Mouse (Mus musculus) heart, embryonic 16.5 days (tissue): ENCODE data around the gene Hist1h1t. TPM values are rescaled to one million over a fixed set of nuclear protein-coding genes. Genes with fewer than 3 reads are reported as not detected.
A peak's percentile ranks its signal among the peaks of the same experiment; 100 is the strongest.

Experiments used
- ATAC-seq: fragments of 200-750 bp; cut with Nextera tagmentation; replicated peaks from 2 replicates; pipeline ENCODE4 v1.8.0; 2017; ENCODE audit warnings: moderate number of reproducible peaks; ENCODE audit not compliant: insufficient read depth, low FRiP score; ENCODE audit errors: extremely low read depth
- H3K27ac ChIP-seq: fragments of 300-500 bp; sonication (generic); 2 replicates; pipeline ENCODE4 v1.5.1; 2014; ENCODE audit warnings: mild to moderate bottlenecking, low read length, control low read depth, moderate library complexity
- H3K27me3 ChIP-seq: fragments of 300-500 bp; sonication (generic); 2 replicates; pipeline ENCODE4 v1.6.1; 2014; ENCODE audit warnings: low read length, mixed read lengths; ENCODE audit not compliant: control insufficient read depth, insufficient read depth
- H3K36me3 ChIP-seq: fragments of 300-500 bp; sonication (generic); 2 replicates; pipeline ENCODE4 v1.6.1; 2014; ENCODE audit not compliant: control insufficient read depth, insufficient read depth
- H3K4me1 ChIP-seq: fragments of 300-500 bp; sonication (generic); 2 replicates; pipeline ENCODE4 v1.6.1; 2014; ENCODE audit warnings: low read length, mixed read lengths; ENCODE audit not compliant: control insufficient read depth, insufficient read depth
- H3K4me2 ChIP-seq: fragments of 300-500 bp; sonication (generic); 2 replicates; pipeline ENCODE4 v1.6.1; 2014; ENCODE audit warnings: low read depth, mild to moderate bottlenecking, control low read depth, low read length
- H3K4me3 ChIP-seq: fragments of 300-500 bp; sonication (generic); 2 replicates; pipeline ENCODE4 v1.5.1; 2014; ENCODE audit warnings: mild to moderate bottlenecking, control low read depth, low read length
- H3K9ac ChIP-seq: fragments of 300-500 bp; sonication (generic); 2 replicates; pipeline ENCODE4 v1.6.1; 2014; ENCODE audit warnings: low read length, control low read depth
- H3K9me3 ChIP-seq: fragments of 300-500 bp; sonication (generic); replicated peaks from 2 replicates; pipeline ENCODE4 v1.6.1; 2016; ENCODE audit warnings: low read length; ENCODE audit not compliant: control insufficient read depth
- WGBS: fragments of 180-500 bp; shearing (Covaris S2); extraction: QIAGEN DNeasy Blood & Tissue Kit; methylation state at CpG from one replicate; pipeline ENCODE4 v1.1.7; 2014; 5-methylcytosine and 5-hydroxymethylcytosine counted together
- polyA plus RNA-seq: library from polyadenylated mRNA; unstranded; fragments of >200 nt; fragmentation: Nextera tagmentation; extraction: Ambion mirVana; gene quantifications from 2 replicates; pipeline ENCODE4 v1.2.1, GENCODE M21; 2015

Hist1h1t gene
- polyA plus RNA-seq, 1 experiment from 2014 or later, result not detected

DNA sequence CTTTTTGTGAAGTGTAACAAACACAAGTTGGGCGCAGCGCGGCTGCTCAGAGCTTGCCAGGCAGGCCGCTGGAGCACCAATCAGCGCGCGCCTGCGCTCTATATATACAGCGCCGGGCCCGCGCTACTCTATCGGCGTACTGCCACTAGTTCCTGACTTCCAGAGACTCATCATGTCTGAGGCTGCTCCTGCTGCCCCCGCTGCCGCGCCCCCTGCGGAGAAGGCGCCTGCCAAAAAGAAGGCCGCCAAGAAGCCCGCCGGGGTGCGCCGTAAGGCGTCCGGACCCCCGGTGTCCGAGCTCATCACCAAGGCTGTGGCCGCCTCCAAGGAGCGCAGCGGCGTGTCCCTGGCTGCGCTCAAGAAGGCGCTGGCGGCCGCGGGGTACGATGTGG, 43.1 kb downstream of the Hist1h1t start, which contains the start of gene Hist1h1c:
Hist1h1c (plus strand) TSS at position 132 of the 392 bp plus-strand sequence.
- H3K9me3 ChIP-seq, result no peaks in the 10 kb centered on the region
- WGBS, result under 1% methylated on average over 29 of the region's 38 CpGs
- no peaks in the 10 kb centered on the region for H3K36me3 ChIP-seq
- H3K27ac ChIP-seq, result peak within 1 kb of the TSS; percentile 99
- H3K27me3 ChIP-seq, result no peaks in the 10 kb centered on the region
- ATAC-seq, result peak; percentile 87
- H3K4me1 ChIP-seq, result peaks cover 16% of the 10 kb centered on the region
- H3K4me2 ChIP-seq, result peak within 1 kb of the TSS; percentile 95
- peak within 1 kb of the TSS; percentile 92 for H3K9ac ChIP-seq
- H3K4me3 ChIP-seq, result peak within 1 kb of the TSS; percentile 74

DNA sequence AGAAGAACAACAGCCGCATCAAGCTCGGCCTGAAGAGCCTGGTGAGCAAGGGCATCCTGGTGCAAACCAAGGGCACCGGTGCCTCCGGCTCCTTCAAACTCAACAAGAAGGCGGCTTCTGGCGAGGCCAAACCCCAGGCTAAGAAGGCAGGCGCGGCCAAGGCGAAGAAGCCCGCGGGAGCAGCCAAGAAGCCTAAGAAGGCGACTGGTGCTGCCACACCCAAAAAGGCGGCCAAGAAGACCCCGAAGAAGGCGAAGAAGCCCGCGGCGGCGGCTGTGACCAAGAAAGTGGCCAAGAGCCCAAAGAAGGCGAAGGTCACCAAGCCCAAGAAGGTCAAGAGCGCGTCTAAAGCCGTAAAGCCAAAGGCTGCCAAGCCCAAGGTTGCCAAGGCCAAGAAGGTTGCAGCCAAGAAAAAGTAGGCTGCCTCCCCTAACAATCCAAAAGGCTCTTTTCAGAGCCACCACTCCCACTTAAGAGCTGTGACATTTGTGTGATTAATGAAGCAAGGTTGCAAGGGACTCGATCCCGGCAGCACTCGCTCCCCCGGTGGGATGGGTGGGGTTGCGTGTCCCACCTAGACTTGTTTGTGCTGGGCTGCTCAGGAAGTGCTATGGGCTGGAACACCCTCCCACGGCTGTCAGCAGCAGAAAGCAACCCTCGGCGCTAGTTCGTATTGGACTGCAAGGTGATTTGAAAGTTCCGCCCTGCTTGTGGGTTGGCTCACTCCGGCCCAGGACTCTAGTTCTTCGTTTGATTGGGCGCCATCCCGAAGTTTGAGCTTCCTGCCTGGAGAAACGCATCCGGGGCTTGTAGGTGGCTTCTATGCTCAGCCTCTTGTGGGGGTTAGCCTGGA, 43.7 kb downstream of the Hist1h1t start:
- Histone ChIP-seq H3K27me3 (no peaks in the 10 kb centered on the region), H3K36me3 (no peaks in the 10 kb centered on the region), H3K4me3 (peak overlapping the region; percentile 74), H3K4me1 (peaks cover 18% of the 10 kb centered on the region), H3K27ac (peak overlapping the region; percentile 99), H3K9ac (peak overlapping the region; percentile 92), H3K9me3 (no peaks in the 10 kb centered on the region), H3K4me2 (peak overlapping the region; percentile 95)
- ATAC-seq, result peak; percentile 90
- WGBS, result 0% methylated on average over 39 of the region's 39 CpGs

DNA sequence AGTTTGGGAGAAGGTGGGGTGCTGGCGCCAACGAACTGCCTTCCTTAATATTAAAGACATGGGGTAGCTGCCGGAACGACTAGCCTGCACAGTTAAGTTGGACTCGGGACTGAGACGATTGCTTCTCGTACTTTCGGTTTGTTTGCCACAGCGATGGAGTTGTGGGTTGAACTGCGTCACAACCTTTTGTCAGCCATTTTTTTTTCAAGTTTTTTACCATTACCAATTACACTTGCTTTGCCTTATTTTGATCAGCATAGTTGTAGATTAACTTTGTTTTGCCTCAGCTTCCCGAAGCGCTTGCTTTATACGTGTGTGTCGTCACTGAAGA, 44.3 kb downstream of the Hist1h1t start:
- Histone ChIP-seq H3K36me3 (no peaks in the 10 kb centered on the region), H3K9me3 (no peaks in the 10 kb centered on the region), H3K4me3 (peak overlapping the region; percentile 74), H3K27ac (peak overlapping the region; percentile 99), H3K4me1 (peaks cover 18% of the 10 kb centered on the region), H3K27me3 (no peaks in the 10 kb centered on the region), H3K4me2 (peak overlapping the region; percentile 95), H3K9ac (peak overlapping the region; percentile 92)
- ATAC-seq, result peak; percentile 4; the same call in 1 of the 2 replicates
- 2% methylated on average over 14 of the region's 14 CpGs for WGBS

DNA sequence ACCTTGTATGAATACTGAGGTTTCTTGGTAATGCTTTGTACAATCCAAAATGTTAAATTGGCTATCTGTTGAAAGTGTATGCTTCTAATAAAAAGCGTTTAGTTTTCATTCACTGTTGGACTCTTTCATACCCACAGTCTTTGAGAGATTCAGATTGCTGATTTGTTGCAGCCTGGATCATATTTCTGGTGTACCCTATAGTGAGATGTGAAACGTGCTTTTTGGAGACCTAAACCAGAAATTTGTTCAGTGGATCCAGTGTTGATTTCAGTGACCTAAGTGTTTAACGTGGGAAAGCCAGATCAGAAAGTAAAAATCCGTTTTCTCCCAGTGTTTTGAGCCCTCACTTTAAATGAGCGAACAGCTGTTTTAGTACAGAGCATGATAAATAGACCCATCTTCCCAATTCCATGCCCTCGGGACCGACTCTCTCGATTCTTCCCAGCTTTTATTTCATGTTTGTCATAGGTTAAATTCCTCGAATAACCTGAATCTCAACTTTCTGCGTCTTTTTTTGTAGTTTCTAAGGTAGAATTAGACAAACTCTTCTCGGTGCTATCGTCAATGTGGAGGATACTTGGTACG, 44.7 kb downstream of the Hist1h1t start:
- Histone ChIP-seq H3K27me3 (no peaks in the 10 kb centered on the region), H3K4me1 (peaks cover 18% of the 10 kb centered on the region), H3K9ac (peak overlapping the region; percentile 92), H3K4me3 (peak overlapping the region; percentile 74), H3K4me2 (peak overlapping the region; percentile 95), H3K9me3 (no peaks in the 10 kb centered on the region), H3K36me3 (no peaks in the 10 kb centered on the region), H3K27ac (peak overlapping the region; percentile 99)
- ATAC-seq, result no peak
- 28% methylated on average over 13 of the region's 13 CpGs for WGBS

DNA sequence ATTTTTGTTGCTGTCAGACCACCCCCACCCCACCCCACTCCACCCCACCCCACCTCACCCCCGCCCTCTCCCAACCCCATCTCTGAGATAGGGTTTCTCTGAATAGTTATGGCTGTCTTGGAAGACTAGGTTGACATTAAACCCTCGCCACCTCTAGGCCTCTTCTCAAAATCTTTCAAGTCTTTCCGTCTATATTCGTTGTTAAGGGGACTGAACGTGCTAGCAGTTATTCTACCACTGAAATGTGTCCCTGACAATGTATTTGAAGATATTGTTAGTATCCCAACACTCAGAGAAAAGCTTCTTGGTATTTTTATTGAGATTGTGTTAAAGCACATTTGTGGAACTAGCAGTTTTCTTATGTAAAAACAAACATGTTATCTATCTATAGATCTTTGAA, 45.3 kb downstream of the Hist1h1t start:
- peaks cover 18% of the 10 kb centered on the region for H3K4me1 ChIP-seq
- H3K27me3 ChIP-seq, result no peaks in the 10 kb centered on the region
- WGBS, result 54% methylated on average over 5 of the region's 5 CpGs
- H3K27ac ChIP-seq, result peak overlapping the region; percentile 39
- H3K9ac ChIP-seq, result no peak overlapping the region
- H3K36me3 ChIP-seq, result no peaks in the 10 kb centered on the region
- no peak overlapping the region for H3K4me3 ChIP-seq
- no peaks in the 10 kb centered on the region for H3K9me3 ChIP-seq
- no peak for ATAC-seq
- H3K4me2 ChIP-seq, result peak overlapping the region; percentile 95

DNA sequence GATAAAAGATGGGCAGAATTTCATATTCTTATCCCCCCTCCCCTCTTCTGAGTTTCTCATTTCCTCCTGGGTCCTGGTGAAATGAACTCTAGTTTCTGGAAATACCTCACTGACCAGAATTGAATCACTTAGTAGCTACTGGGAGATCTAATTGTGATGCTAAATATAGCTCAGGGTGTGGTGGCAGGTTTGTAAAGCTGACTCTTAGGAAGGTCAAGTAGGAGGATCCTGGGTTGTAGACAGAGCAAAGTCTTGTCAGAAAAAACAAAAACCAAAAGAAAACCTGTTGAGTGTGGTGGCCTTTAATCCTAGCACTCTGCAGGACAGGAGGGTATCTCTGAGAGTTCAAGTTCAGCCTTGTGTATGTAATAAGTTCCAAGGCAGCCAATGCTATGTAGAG, 46.4 kb downstream of the Hist1h1t start:
- Histone ChIP-seq H3K4me2 (no peak overlapping the region), H3K36me3 (no peaks in the 10 kb centered on the region), H3K27ac (peak overlapping the region; percentile 42; the same call in 1 of the 2 replicates), H3K27me3 (no peaks in the 10 kb centered on the region), H3K4me1 (peaks cover 18% of the 10 kb centered on the region), H3K9me3 (no peaks in the 10 kb centered on the region), H3K9ac (no peak overlapping the region), H3K4me3 (no peak overlapping the region)
- no peak for ATAC-seq

DNA sequence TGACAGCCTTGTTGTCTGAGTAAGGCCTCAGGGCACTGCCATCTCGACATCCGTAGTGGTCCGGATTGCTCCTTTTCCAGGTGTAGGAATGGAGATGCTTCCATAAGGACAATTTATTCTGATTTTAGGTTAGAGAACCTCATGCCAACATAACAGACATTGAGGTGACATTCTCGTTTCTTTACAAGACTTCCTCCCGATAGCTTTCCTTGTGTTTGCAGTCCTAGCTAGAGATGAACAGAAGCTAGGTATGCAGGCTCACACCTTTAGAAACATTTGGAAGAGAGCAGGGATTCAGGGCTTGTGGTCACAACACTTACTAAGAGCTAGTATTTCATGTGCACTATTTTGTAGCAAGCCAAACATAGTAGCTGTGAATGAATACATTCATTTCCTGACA, 47.6 kb downstream of the Hist1h1t start:
- H3K4me3 ChIP-seq, result no peak overlapping the region
- WGBS, result 85% methylated on average over 5 of the region's 5 CpGs
- no peak for ATAC-seq
- no peak overlapping the region for H3K9ac ChIP-seq
- H3K9me3 ChIP-seq, result no peaks in the 10 kb centered on the region
- no peak overlapping the region for H3K4me2 ChIP-seq
- H3K27me3 ChIP-seq, result no peaks in the 10 kb centered on the region
- H3K27ac ChIP-seq, result no peak overlapping the region
- no peaks in the 10 kb centered on the region for H3K36me3 ChIP-seq
- peaks cover 25% of the 10 kb centered on the region for H3K4me1 ChIP-seq

DNA sequence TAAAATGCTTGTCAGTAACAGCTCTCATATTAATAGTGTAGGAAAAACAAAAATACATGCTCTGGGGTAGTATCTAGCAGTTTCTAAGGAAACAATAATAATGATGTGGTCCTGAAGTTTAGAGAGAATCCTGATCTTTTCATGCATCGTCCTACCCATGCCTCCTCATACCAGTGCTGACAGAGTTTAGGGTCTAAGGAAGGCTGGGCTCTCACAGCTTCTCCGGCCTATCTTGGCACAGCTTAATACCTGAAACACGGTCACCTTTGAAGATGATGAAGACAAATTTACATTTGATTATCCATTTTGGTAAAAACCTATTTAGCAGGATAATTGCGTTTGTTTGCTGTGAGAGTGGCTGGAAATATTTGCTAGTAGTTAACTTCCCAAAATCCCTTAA, 48.3 kb downstream of the Hist1h1t start:
- peaks cover 27% of the 10 kb centered on the region for H3K4me1 ChIP-seq
- no peaks in the 10 kb centered on the region for H3K27me3 ChIP-seq
- H3K9ac ChIP-seq, result no peak overlapping the region
- peak overlapping the region; percentile 56 for H3K4me3 ChIP-seq
- no peaks in the 10 kb centered on the region for H3K9me3 ChIP-seq
- no peaks in the 10 kb centered on the region for H3K36me3 ChIP-seq
- peak overlapping the region; percentile 59 for H3K27ac ChIP-seq
- ATAC-seq, result no peak
- H3K4me2 ChIP-seq, result peak overlapping the region; percentile 77; the same call in 1 of the 2 replicates
- WGBS, result 40% methylated on average over 4 of the region's 4 CpGs
